Mouse (Mus musculus) megakaryocyte progenitor cell, adult 5-6 weeks (primary cell): Measurements from ENCODE around the gene Olfr1173. TPM values are rescaled to one million over a fixed set of nuclear protein-coding genes. Genes with fewer than 3 reads are reported as not detected.

Experiments used
- ATAC-seq: replicated peaks from 2 replicates; pipeline ENCODE4 v1.8.0; 2016; ENCODE audit warnings: mild to moderate bottlenecking, moderate TSS enrichment, inconsistent platforms; ENCODE audit not compliant: poor library complexity
- total RNA-seq, 2 experiments: library from RNA; stranded (forward) in 1 of 2; stranded (reverse) in 1 of 2; fragments of 157-497, 149-512 nt in 1 of 2; fragments of 200-1000 nt in 1 of 2; gene quantifications; 2 replicates each; pipeline versions ENCODE4 v1.2.3 to v1.2.4; 2015 to 2017

The Olfr1173 gene
- total RNA-seq (2015): not detected in 2 replicates
- total RNA-seq (2017): not detected in 2 replicates

DNA sequence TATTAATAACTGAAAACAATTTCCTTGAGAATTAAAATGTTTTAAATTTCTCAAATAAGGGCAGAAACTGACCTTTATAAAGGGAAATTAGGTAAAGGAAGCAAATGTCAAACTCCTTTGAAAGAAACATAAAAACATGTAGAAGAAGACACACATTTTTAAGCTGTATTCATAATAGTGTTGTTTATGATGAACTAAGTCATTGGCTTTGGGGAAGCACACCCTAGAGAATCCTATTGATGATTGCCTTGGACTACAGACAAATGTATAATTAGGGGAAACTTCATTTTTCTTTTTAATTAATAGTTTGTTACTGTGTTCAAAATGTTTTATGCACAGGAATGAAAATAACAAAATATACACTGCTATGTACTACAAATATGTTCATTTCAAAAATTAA is at the start of gene Olfr1173:
Gene Olfr1173, minus strand, starts transcription at position 101 of the 400 bp plus-strand sequence.
- no peak for ATAC-seq

GRCm38 (mm10) chr2:88327115-88327514 is 47.4 kb upstream of the Olfr1173 start, which contains the start of gene Olfr1175-ps:
Gene Olfr1175-ps, minus strand, starts transcription at chr2:88327215.
- no peak for ATAC-seq

DNA sequence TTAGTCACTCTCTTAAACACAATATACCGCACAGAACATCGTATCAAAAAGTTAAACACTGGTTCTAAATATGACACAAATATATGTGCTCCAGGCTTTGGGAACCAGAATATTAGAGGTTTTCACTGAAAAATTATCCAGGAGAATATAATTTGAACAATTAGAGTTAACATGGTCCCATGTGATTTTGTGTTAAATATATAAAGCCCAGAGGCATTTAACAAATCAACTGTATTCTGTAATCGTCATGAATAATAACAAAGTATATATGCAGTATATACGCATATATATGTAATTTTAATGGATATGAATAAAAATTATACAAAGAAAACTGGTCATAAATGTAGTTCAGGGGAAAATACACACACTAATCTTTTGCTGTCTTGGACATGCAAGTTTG is 35.4 kb upstream of the Olfr1173 start, which contains the start of gene Olfr1174-ps:
Gene Olfr1174-ps, minus strand, starts transcription at position 101 of the 400 bp plus-strand sequence.
- no peak for ATAC-seq

- ATAC-seq: no peak
Observed at GRCm38 (mm10) chr2:88228234-88228633, 51.4 kb downstream of the Olfr1173 start, which contains the start of gene Olfr1170. Gene Olfr1170, minus strand, starts transcription at chr2:88228334.

Other genes with a start within 250 kb of the Olfr1173 start
- gene Olfr73, start 242.2 kb downstream of the Olfr1173 start, total RNA-seq (2015): not detected in 2 replicates
- not detected in 2 replicates for gene Olfr73, start 242.2 kb downstream of the Olfr1173 start, total RNA-seq (2017)
- not detected in 2 replicates for gene Olfr1162, start 228.7 kb downstream of the Olfr1173 start, total RNA-seq (2015)
- not detected in 2 replicates for gene Olfr1162, start 228.7 kb downstream of the Olfr1173 start, total RNA-seq (2017)
- not detected in 2 replicates for gene Olfr1163, start 208.0 kb downstream of the Olfr1173 start, total RNA-seq (2015)
- gene Olfr1163, start 208.0 kb downstream of the Olfr1173 start, total RNA-seq (2017): not detected in 2 replicates
- not detected in 2 replicates for gene Olfr1164, start 185.9 kb downstream of the Olfr1173 start, total RNA-seq (2015)
- gene Olfr1164, start 185.9 kb downstream of the Olfr1173 start, total RNA-seq (2017): not detected in 2 replicates
- not detected in 2 replicates for gene Olfr1166, start 151.6 kb downstream of the Olfr1173 start, total RNA-seq (2015)
- gene Olfr1166, start 151.6 kb downstream of the Olfr1173 start, total RNA-seq (2017): not detected in 2 replicates
- gene Olfr1167, start 124.7 kb downstream of the Olfr1173 start, total RNA-seq (2015): not detected in 2 replicates
- gene Olfr1167, start 124.7 kb downstream of the Olfr1173 start, total RNA-seq (2017): not detected in 2 replicates
- gene Olfr1168, start 98.0 kb downstream of the Olfr1173 start, total RNA-seq (2015): not detected in 2 replicates
- not detected in 2 replicates for gene Olfr1168, start 98.0 kb downstream of the Olfr1173 start, total RNA-seq (2017)
- gene Olfr1170, start 51.5 kb downstream of the Olfr1173 start, total RNA-seq (2015): not detected in 2 replicates
- not detected in 2 replicates for gene Olfr1170, start 51.5 kb downstream of the Olfr1173 start, total RNA-seq (2017)
- not detected in 2 replicates for gene Olfr1174-ps, start 35.3 kb upstream of the Olfr1173 start, total RNA-seq (2015)
- gene Olfr1174-ps, start 35.3 kb upstream of the Olfr1173 start, total RNA-seq (2017): not detected in 2 replicates
- gene Olfr1175-ps, start 47.3 kb upstream of the Olfr1173 start, total RNA-seq (2015): not detected in 2 replicates
- not detected in 2 replicates for gene Olfr1175-ps, start 47.3 kb upstream of the Olfr1173 start, total RNA-seq (2017)
- gene Olfr1176, start 56.8 kb upstream of the Olfr1173 start, total RNA-seq (2015): not detected in 2 replicates
- gene Olfr1176, start 56.8 kb upstream of the Olfr1173 start, total RNA-seq (2017): not detected in 2 replicates
- not detected in 2 replicates for gene Olfr1177-ps, start 66.6 kb upstream of the Olfr1173 start, total RNA-seq (2015)
- not detected in 2 replicates for gene Olfr1177-ps, start 66.6 kb upstream of the Olfr1173 start, total RNA-seq (2017)
- not detected in 2 replicates for gene Olfr1178, start 107.2 kb upstream of the Olfr1173 start, total RNA-seq (2015)
- not detected in 2 replicates for gene Olfr1178, start 107.2 kb upstream of the Olfr1173 start, total RNA-seq (2017)
- gene Olfr1179, start 126.6 kb upstream of the Olfr1173 start, total RNA-seq (2015): not detected in 2 replicates
- gene Olfr1179, start 126.6 kb upstream of the Olfr1173 start, total RNA-seq (2017): not detected in 2 replicates
- gene Olfr1180, start 139.3 kb upstream of the Olfr1173 start, total RNA-seq (2015): not detected in 2 replicates
- not detected in 2 replicates for gene Olfr1180, start 139.3 kb upstream of the Olfr1173 start, total RNA-seq (2017)
- gene Olfr1181, start 146.3 kb upstream of the Olfr1173 start, total RNA-seq (2015): not detected in 2 replicates
- gene Olfr1181, start 146.3 kb upstream of the Olfr1173 start, total RNA-seq (2017): not detected in 2 replicates
- gene Gm13757, start 169.3 kb upstream of the Olfr1173 start, total RNA-seq (2015): not detected in 2 replicates
- not detected in 2 replicates for gene Gm13757, start 169.3 kb upstream of the Olfr1173 start, total RNA-seq (2017)
- gene Olfr1183, start 175.0 kb upstream of the Olfr1173 start, total RNA-seq (2015): not detected in 2 replicates
- gene Olfr1183, start 175.0 kb upstream of the Olfr1173 start, total RNA-seq (2017): not detected in 2 replicates
- not detected in 2 replicates for gene Olfr1184, start 203.7 kb upstream of the Olfr1173 start, total RNA-seq (2015)
- gene Olfr1184, start 203.7 kb upstream of the Olfr1173 start, total RNA-seq (2017): not detected in 2 replicates
- not detected in 2 replicates for gene Olfr1185-ps1, start 213.4 kb upstream of the Olfr1173 start, total RNA-seq (2015)
- not detected in 2 replicates for gene Olfr1185-ps1, start 213.4 kb upstream of the Olfr1173 start, total RNA-seq (2017)
- not detected in 2 replicates for gene Olfr1186, start 238.7 kb upstream of the Olfr1173 start, total RNA-seq (2015)
- not detected in 2 replicates for gene Olfr1186, start 238.7 kb upstream of the Olfr1173 start, total RNA-seq (2017)